Mouse (Mus musculus) spleen, adult 2 months (tissue): Measurements from ENCODE around the gene App.

Source experiments
- CTCF ChIP-seq: fragments of 200-500 bp; IDR thresholded peaks from 2 replicates; pipeline ENCODE4 v1.5.1; 2011; ENCODE audit warnings: mild to moderate bottlenecking, inconsistent platforms; ENCODE audit not compliant: insufficient read depth, insufficient read length, insufficient replicate concordance; ENCODE audit errors: extremely low read depth
- POLR2A ChIP-seq: fragments of 200-500 bp; IDR thresholded peaks from 2 replicates; pipeline ENCODE4 v1.6.1; 2011; ENCODE audit warnings: low read depth, low read length, inconsistent platforms

DNA sequence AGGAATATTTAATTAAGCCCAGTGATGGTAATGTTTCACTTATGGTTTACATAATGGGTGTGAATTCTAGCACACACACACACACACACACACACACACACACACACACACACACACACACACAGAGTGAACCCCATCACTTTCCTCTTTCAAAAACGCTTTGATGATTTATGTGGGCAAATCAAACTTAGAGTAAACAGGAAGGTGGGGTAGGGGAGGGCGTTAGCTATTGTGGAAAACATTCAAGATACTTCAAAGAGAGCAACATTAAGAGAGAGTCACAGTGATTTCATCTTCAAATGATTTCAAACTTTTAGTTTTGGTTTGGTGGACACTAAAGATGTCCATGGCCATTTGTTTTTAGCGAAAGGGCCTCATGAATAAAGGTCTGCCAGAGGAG is 191.0 kb downstream of the App start:
- TF ChIP-seq CTCF (no peak), POLR2A (no peak)
